Mouse (Mus musculus): Measurements from ENCODE around the gene Cyb5r2. TPM values are rescaled to one million over a fixed set of nuclear protein-coding genes. Genes with fewer than 3 reads are reported as not detected.

The Cyb5r2 gene
- under 1 TPM in 1 of 2 experiments, not detected in 1; 0.23 TPM for total RNA-seq (2021)
- long read RNA-seq, experiment 1, result 0 reads
- long read RNA-seq, experiment 2, result 0 reads

GRCm38 (mm10) chr7:107757308-107758151 is at the start of gene Cyb5r2:
Cyb5r2 (minus strand) TSS chr7:107758032.
- DNase-seq, result no peak

GRCm38 (mm10) chr7:107802138-107802537 is 44.3 kb upstream of the Cyb5r2 start:
- DNase-seq, result no peak

GRCm38 (mm10) chr7:107801108-107801507 is 43.3 kb upstream of the Cyb5r2 start, which contains the start of gene Ovch2:
Ovch2 (minus strand) TSS chr7:107801208.
- no peak for DNase-seq

- DNase-seq, result no peak
Observed at GRCm38 (mm10) chr7:107796500-107796899, 38.7 kb upstream of the Cyb5r2 start.

- no peak for DNase-seq
Observed at GRCm38 (mm10) chr7:107787977-107788620, 30.3 kb upstream of the Cyb5r2 start.

GRCm38 (mm10) chr7:107779611-107780010 is 21.8 kb upstream of the Cyb5r2 start:
- DNase-seq, result no peak

GRCm38 (mm10) chr7:107778216-107778615 is 20.4 kb upstream of the Cyb5r2 start:
- DNase-seq, result no peak

GRCm38 (mm10) chr7:107770812-107771211 is 13.0 kb upstream of the Cyb5r2 start:
- DNase-seq, result no peak

GRCm38 (mm10) chr7:107756748-107757147 is 1.1 kb downstream of the Cyb5r2 start:
- DNase-seq, result no peak

GRCm38 (mm10) chr7:107755905-107756304 is 1.9 kb downstream of the Cyb5r2 start:
- no peak for DNase-seq

GRCm38 (mm10) chr7:107752031-107752520 is 5.8 kb downstream of the Cyb5r2 start:
- DNase-seq, result no peak

GRCm38 (mm10) chr7:107749721-107750120 is 8.1 kb downstream of the Cyb5r2 start:
- no peak for DNase-seq

- DNase-seq, result no peak
Observed at GRCm38 (mm10) chr7:107749270-107749669, 8.6 kb downstream of the Cyb5r2 start.

- no peak for DNase-seq
Observed at GRCm38 (mm10) chr7:107747954-107748353, 9.9 kb downstream of the Cyb5r2 start.

GRCm38 (mm10) chr7:107747476-107747875 is 10.4 kb downstream of the Cyb5r2 start:
- no peak for DNase-seq

- DNase-seq, result no peak
Observed at GRCm38 (mm10) chr7:107746036-107746435, 11.8 kb downstream of the Cyb5r2 start.

GRCm38 (mm10) chr7:107745111-107745510 is 12.7 kb downstream of the Cyb5r2 start:
- no peak for DNase-seq

- DNase-seq, result no peak
Observed at GRCm38 (mm10) chr7:107744454-107744853, 13.4 kb downstream of the Cyb5r2 start.

- DNase-seq, result no peak
Observed at GRCm38 (mm10) chr7:107742963-107743465, 14.8 kb downstream of the Cyb5r2 start.

- no peak for DNase-seq
Observed at GRCm38 (mm10) chr7:107738726-107739125, 19.1 kb downstream of the Cyb5r2 start.

GRCm38 (mm10) chr7:107733162-107733561 is 24.7 kb downstream of the Cyb5r2 start:
- no peak for DNase-seq

GRCm38 (mm10) chr7:107730587-107730986 is 27.2 kb downstream of the Cyb5r2 start:
- no peak for DNase-seq

GRCm38 (mm10) chr7:107727538-107727937 is 30.3 kb downstream of the Cyb5r2 start:
- no peak for DNase-seq

Data from gastrocnemius, postnatal 25 days (tissue).